Mouse (Mus musculus) gastrocnemius, adult 18-20 months (tissue): Measurements from ENCODE around the gene Spata32. TPM values are rescaled to one million over a fixed set of nuclear protein-coding genes. Genes with fewer than 3 reads are reported as not detected.
"Not testable (repeated sequence)": the region's sequence is repeated elsewhere in the genome, so short reads cannot be mapped to it uniquely, and the experiment has no call there.

Experiments used
- DNase-seq: peaks from one replicate; pipeline ENCODE4 v3.0.0; 2021; ENCODE audit warnings: low spot score
- total RNA-seq, 2 experiments: library from RNA; stranded (reverse); gene quantifications; 2 replicates each; pipeline ENCODE4 v1.2.3; 2021

Spata32 gene
- total RNA-seq, 2 experiments from 2014 or later, result not detected

- DNase-seq, result no peak
Measured at GRCm38 (mm10) chr11:103246731-103247290, 28.6 kb upstream of the Spata32 start.

GRCm38 (mm10) chr11:103246081-103246730 is 28.0 kb upstream of the Spata32 start:
- peak; percentile 61 for DNase-seq

GRCm38 (mm10) chr11:103244856-103245255 is 26.6 kb upstream of the Spata32 start:
- no peak for DNase-seq

DNA sequence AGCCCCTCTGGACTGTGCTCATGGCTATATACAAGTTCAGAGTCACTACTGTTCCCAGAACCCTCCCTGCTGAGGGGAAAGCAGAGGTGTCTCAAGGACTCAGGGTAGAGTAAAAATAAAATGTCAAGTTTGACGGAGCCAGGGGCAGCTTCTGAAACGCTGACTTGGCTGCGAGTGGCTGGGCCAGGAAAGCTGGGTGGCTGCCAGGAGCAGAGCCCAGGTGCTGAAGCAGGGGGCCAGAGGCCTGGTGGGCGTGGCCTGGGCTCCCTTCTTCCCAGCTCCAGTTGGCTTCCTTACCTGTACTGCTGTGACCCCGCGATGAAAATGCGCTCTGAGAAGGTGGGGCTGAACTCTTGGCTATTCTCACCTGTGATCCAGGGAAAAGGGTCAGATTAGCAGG is 22.5 kb upstream of the Spata32 start:
- DNase-seq, result peak; percentile 78

GRCm38 (mm10) chr11:103237757-103238156 is 19.5 kb upstream of the Spata32 start:
- no peak for DNase-seq

GRCm38 (mm10) chr11:103236903-103237302 is 18.7 kb upstream of the Spata32 start:
- peak; percentile 50 for DNase-seq

DNA sequence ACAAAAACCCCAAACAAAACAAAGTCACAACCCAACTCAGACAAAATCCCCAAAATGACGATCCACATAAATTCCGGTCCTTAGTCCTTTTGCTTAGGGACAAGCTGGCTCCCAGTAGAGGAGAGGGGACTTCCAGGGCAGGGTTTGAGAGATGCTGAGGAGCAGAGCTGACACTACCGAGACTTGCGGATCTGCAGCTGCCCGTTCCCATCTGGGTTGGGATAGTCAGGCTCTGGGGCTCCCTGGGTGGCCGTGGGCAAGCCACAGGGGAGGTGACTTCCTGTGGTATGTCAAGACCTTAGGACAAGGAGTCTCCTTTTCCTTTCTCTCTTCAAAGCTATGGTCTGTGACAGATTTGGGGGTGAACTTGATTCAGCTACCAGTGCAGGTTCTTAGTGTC is 18.2 kb upstream of the Spata32 start:
- DNase-seq, result no peak

GRCm38 (mm10) chr11:103235702-103236101 is 17.5 kb upstream of the Spata32 start:
- DNase-seq, result peak; percentile 83

DNA sequence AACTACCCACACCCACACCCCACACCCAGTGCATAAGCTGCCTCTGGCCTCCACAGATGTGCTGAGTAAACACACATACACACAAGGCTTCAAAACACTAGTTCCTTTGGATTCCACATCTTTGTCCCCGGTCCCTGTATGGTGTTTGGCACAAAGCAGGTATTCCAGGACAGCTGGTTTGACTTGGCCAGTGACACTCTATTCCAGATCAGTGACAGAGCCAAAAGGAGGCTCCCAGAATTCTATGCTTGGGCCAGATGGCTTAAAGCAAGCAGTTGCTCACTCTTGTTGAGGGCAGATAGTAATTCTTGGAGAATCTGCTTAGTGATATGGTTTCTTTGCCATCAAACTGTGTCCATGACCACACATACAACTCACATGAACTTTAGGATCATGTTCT is 16.2 kb upstream of the Spata32 start:
- DNase-seq, result peak; percentile 38

DNA sequence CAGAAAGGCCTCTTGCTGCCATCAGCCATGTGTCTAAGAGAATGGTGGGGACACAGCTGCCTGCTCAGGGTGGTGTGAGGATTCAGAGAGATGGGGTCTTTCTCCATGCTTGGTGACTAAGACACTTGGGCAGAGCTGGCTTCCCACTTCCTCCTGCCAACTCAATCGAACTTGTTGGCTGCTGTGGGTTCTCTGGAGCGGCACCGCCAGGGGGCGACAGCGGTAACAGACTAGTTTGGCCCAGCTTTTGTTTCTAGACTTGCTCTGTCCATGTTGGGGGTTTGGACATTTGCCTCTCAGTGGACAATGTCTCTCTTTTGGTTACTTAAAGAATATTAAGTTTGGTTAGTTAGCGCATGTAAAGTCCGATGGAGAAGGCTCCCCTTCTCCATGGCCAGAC is 14.7 kb upstream of the Spata32 start:
- DNase-seq, result peak; percentile 86

DNA sequence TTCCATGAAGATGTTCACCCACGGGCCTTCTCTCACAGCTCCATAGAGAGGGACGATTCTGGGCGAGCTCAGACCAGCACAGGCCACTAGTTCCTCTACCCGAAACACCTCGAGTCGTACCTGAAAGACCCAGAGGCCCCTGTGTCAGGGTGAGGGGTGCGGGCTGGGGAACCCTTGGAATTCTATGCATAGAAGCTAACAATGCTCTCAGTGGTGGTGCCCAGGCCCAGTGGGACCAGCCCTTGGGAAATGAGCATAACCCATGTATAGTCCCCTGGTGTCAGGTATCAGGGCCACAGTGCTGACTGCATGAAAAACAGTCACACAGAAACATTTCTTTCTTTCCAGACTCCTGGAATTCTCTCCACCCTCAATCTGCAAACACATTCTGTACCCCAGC is 13.1 kb upstream of the Spata32 start:
- no peak for DNase-seq

DNA sequence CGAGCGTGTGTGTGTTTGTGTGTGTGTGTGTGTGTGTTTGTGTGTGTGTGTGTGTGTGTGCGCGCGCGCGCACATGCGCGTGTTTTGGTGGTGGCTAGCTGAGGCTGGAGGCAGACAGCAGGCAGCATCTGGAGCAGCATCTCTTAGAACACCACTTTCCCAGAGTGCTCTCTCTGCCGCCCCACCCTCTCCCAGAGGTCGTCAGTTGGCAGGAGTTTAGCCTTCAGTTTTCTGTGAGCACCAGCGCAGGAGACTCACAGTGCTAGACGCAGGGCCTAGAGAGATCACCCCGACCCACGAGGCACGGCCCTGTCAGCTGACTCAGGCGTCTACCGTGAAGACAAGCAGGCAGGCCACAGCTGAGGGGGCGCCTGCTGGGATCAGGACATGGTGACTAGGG is 12.4 kb upstream of the Spata32 start:
- DNase-seq, result peak; percentile 78

DNA sequence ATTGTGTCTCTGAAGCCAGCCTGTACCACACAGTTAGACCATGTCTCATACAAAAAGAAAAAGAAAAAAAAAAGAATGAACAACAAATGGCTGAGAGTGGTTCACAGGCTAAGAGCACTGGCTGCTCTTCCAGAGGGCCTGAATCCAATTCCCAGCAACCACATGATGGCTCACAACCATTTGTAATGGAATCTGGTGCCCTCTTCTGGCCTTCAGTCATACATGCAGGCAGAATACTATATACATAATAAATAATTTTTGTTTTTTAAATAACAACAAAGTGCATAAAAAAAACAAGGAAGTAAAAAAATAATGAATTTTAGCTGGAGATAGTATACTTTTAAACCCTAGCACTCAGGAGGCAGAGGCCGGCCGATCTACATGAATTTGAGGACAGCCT is 11.4 kb upstream of the Spata32 start:
- no peak for DNase-seq

DNA sequence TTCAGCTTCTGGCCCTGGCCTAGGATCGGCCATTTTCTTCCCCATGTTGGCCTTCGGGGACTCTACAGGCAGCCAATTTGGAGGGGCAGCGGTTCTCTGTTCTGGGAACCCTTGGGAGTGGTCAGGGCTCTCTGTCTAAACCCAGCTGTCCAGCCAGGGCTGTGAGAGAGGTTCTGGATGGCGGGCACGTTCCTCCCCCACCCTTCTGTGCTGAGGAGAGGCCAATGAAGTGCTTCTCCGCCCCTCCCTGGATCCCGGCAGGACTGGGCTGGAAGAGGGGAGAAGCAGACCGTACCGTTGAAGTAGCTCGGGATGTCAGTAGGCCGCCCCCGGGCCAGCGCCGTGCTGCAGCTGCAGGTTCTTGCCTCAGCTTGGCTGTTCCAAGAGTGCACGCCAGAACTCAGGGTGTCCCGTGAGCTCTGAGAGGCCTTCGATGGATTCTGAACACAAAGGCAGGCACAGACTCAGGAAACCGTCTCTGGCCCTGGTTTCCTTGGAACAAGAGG is 5.8 kb upstream of the Spata32 start:
- peak; percentile 66 for DNase-seq

DNA sequence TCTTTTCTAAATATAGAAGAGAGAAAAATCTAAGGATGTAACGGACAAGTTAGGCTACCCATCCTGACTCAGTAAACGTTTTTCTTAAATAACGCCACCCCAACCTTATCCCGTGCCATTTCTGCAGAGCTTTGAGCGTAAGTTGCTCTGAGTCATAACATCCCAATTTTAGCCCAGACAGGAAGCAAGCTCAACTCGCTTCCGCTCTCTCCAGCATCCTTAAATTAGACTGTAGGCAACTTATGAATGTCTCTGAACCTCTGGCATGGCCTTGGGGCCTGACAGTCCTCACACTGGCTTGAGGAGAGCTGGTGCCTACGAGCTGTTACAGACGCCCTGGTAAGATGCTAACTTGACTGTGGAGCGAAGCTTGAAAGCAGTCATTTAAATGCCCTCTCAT is 5.2 kb upstream of the Spata32 start:
- DNase-seq, result no peak

- not testable (repeated sequence) for DNase-seq
Measured at GRCm38 (mm10) chr11:103222718-103223117, 4.5 kb upstream of the Spata32 start.

- DNase-seq, result no peak
Measured at GRCm38 (mm10) chr11:103221437-103221836, 3.2 kb upstream of the Spata32 start.

DNA sequence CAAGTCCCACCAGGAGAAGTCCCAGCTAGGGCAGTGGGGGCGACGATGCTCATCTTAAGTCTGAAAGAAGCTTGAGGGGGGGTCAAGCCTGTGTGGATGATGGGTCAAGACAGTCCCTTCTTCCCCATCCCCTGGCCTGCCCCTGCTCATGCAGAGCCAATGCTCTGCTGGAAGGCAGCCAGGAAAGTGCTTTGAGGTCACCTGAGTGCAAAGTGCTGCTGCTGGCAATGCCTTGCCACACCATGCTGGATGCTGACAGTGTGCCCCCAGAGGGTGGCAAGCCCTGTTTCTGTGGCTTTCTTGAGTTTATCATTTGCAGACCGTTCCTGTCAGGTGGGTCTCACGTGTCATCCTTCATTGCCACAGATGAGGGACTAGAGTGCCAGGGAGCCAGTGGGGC is 1.8 kb upstream of the Spata32 start:
- DNase-seq, result no peak

DNA sequence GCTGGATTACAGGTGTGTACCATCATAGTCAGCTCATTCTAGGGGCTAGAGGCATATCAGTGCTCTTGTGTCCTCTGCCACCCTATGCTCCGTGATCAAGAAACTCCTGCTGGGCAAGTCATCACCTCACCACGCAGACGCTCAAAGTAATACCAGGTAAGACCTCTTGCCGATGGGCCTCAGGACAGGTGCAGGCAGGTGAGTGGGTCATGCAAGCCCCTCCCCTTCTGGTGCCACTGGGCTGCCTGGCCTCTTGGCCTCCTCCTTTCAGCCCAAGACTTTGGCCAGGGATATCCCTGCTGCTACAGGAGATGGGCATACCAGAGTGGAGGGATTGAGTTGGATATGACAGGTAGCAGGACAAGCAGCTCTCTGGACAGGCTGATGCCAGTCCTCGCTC is 1.0 kb upstream of the Spata32 start:
- DNase-seq, result no peak

GRCm38 (mm10) chr11:103218517-103218901 is 277 bp upstream of the Spata32 start:
- DNase-seq, result no peak

DNA sequence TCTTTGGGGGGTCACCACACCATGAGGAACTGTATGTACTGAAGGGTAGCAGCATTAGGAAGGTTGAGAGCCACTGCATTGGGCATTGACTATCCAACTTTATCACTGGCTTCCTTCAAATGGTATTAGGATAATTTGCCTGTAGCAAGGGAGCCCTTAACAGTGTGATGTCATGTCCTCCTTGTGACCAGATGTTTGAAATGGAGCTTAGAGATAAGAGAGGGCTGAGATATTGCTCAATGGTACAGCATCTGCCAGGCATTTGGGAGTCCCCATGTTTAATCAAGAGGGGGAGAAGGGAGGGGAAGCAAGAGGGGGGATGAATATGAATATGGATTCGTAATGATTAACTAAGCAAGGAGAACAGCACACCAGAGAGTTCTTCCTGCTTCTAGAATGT is 2.9 kb downstream of the Spata32 start:
- no peak for DNase-seq

- DNase-seq, result no peak
Measured at GRCm38 (mm10) chr11:103213712-103214111, 4.5 kb downstream of the Spata32 start.

DNA sequence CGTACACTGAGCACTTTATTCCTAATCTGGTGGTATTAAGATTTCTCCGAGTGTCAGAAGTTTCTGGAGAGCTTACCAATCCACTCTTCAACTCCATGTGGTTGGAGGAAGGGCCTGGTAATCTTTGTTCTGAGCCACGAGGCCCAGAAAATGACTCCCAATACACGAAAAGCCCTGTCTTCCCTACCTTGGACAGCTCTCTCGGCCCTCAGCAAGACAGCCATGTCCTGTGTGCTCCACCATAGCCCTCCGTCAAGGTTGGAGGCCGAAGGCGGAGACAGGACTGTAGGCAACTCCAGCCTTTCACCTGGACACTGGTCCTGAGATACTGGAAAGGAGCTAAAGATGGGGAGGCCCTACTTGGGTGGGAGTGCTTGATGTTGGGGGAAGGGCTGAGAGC is 7.9 kb downstream of the Spata32 start:
- DNase-seq, result no peak
